Mouse (Mus musculus) limb, embryonic 15.5 days (tissue): Measurements from ENCODE around the gene Nebl. TPM values are rescaled to one million over a fixed set of nuclear protein-coding genes. Genes with fewer than 3 reads are reported as not detected.

ENCODE experiments used
- ATAC-seq: fragments of 200-750 bp; cut with Nextera tagmentation; 2 replicates; pipeline ENCODE4 v1.8.0; 2017; ENCODE audit warnings: low read depth, moderate TSS enrichment; ENCODE audit not compliant: insufficient number of reproducible peaks, low FRiP score, low TSS enrichment
- H3K27ac ChIP-seq: fragments of 300-500 bp; sonication (generic); 2 replicates; pipeline ENCODE4 v1.5.1; 2015; ENCODE audit warnings: moderate library complexity, mild to moderate bottlenecking, inconsistent platforms
- H3K27me3 ChIP-seq: fragments of 300-500 bp; sonication (generic); 2 replicates; pipeline ENCODE4 v1.6.1; 2015; ENCODE audit warnings: inconsistent platforms
- H3K36me3 ChIP-seq: fragments of 300-500 bp; sonication (generic); 2 replicates; pipeline ENCODE4 v1.6.1; 2015; ENCODE audit warnings: inconsistent platforms
- H3K4me1 ChIP-seq: fragments of 300-500 bp; sonication (generic); 2 replicates; pipeline ENCODE4 v1.6.1; 2015; ENCODE audit warnings: inconsistent platforms
- H3K4me2 ChIP-seq: fragments of 300-500 bp; sonication (generic); 2 replicates; pipeline ENCODE4 v1.6.1; 2015; ENCODE audit warnings: mild to moderate bottlenecking, inconsistent platforms
- H3K4me3 ChIP-seq: fragments of 300-500 bp; sonication (generic); 2 replicates; pipeline ENCODE4 v1.5.1; 2015; ENCODE audit warnings: mild to moderate bottlenecking, inconsistent platforms
- H3K9ac ChIP-seq: fragments of 300-500 bp; sonication (generic); 2 replicates; pipeline ENCODE4 v1.6.1; 2015; ENCODE audit warnings: inconsistent platforms
- H3K9me3 ChIP-seq: fragments of 300-500 bp; sonication (generic); 2 replicates; pipeline ENCODE4 v1.6.1; 2016; ENCODE audit warnings: inconsistent platforms
- WGBS: fragments of 180-500 bp; shearing (Covaris S2); methylation state at CpG from one replicate; pipeline ENCODE4 v1.1.7; 2015; 5-methylcytosine and 5-hydroxymethylcytosine counted together
- polyA plus RNA-seq: library from polyadenylated mRNA; unstranded; fragments of >200 nt; fragmentation: Nextera tagmentation; extraction: Ambion mirVana; gene quantifications from 2 replicates; pipeline ENCODE4 v1.2.1, GENCODE M21; 2015

The Nebl gene
- polyA plus RNA-seq, 1 experiment from 2014 or later: 30.4 TPM

- Histone ChIP-seq H3K4me1 (peaks cover 5% of the 10 kb centered on the region), H3K27ac (no peak overlapping the region), H3K36me3 (no peaks in the 10 kb centered on the region), H3K9me3 (no peaks in the 10 kb centered on the region), H3K4me3 (no peak overlapping the region), H3K27me3 (no peaks in the 10 kb centered on the region), H3K9ac (no peak overlapping the region), H3K4me2 (no peak overlapping the region)
- ATAC-seq: no peak
- WGBS: 64% methylated on average over 5 of the region's 5 CpGs
Observed at GRCm38 (mm10) chr2:17525739-17526526, 205.3 kb downstream of the Nebl start.

- Histone ChIP-seq H3K9ac (no peak overlapping the region), H3K4me2 (no peak overlapping the region)
- WGBS: 48% methylated on average over 4 of the region's 4 CpGs
Observed at GRCm38 (mm10) chr2:17525211-17525610, 206.1 kb downstream of the Nebl start.

GRCm38 (mm10) chr2:17524205-17524978, 206.9 kb downstream of the Nebl start:
- no peak overlapping the region for H3K9ac ChIP-seq
- no peaks in the 10 kb centered on the region for H3K36me3 ChIP-seq
- no peak for ATAC-seq
- no peaks in the 10 kb centered on the region for H3K27me3 ChIP-seq
- H3K4me2 ChIP-seq: no peak overlapping the region
- WGBS: 25% methylated on average over 10 of the region's 10 CpGs
- H3K4me3 ChIP-seq: no peak overlapping the region
- H3K27ac ChIP-seq: no peak overlapping the region
- peaks cover 5% of the 10 kb centered on the region for H3K4me1 ChIP-seq
- no peaks in the 10 kb centered on the region for H3K9me3 ChIP-seq

More at GRCm38 (mm10) chr2:17525211-17525610, 206.1 kb downstream of the Nebl start:
- no peak for ATAC-seq
- Histone ChIP-seq H3K4me1 (peaks cover 5% of the 10 kb centered on the region), H3K27ac (no peak overlapping the region), H3K4me3 (no peak overlapping the region), H3K27me3 (no peaks in the 10 kb centered on the region), H3K36me3 (no peaks in the 10 kb centered on the region), H3K9me3 (no peaks in the 10 kb centered on the region)

GRCm38 (mm10) chr2:17523791-17524190, 207.5 kb downstream of the Nebl start:
- H3K4me2 ChIP-seq: no peak overlapping the region
- H3K27me3 ChIP-seq: no peaks in the 10 kb centered on the region
- 29% methylated on average over 4 of the region's 4 CpGs for WGBS
- no peaks in the 10 kb centered on the region for H3K9me3 ChIP-seq
- peaks cover 5% of the 10 kb centered on the region for H3K4me1 ChIP-seq
- no peaks in the 10 kb centered on the region for H3K36me3 ChIP-seq
- H3K9ac ChIP-seq: no peak overlapping the region
- H3K4me3 ChIP-seq: no peak overlapping the region
- no peak for ATAC-seq
- no peak overlapping the region for H3K27ac ChIP-seq

GRCm38 (mm10) chr2:17515686-17516085, 215.6 kb downstream of the Nebl start:
- Histone ChIP-seq H3K27ac (no peak overlapping the region), H3K9ac (no peak overlapping the region), H3K9me3 (no peaks in the 10 kb centered on the region), H3K4me1 (no peaks in the 10 kb centered on the region), H3K36me3 (no peaks in the 10 kb centered on the region), H3K4me3 (no peak overlapping the region), H3K27me3 (no peaks in the 10 kb centered on the region), H3K4me2 (no peak overlapping the region)
- ATAC-seq: no peak
- 79% methylated on average over 2 of the region's 2 CpGs for WGBS

- Histone ChIP-seq H3K4me2 (0 out of 2 replicates have a peak overlapping the region, but pooled peaks have one; percentile 12), H3K36me3 (no peaks in the 10 kb centered on the region), H3K27me3 (no peaks in the 10 kb centered on the region), H3K9ac (no peak overlapping the region), H3K27ac (no peak overlapping the region), H3K9me3 (no peaks in the 10 kb centered on the region), H3K4me3 (no peak overlapping the region), H3K4me1 (no peaks in the 10 kb centered on the region)
- no peak for ATAC-seq
- 41% methylated on average over 12 of the region's 12 CpGs for WGBS
Observed at GRCm38 (mm10) chr2:17514765-17515164, 216.5 kb downstream of the Nebl start.

GRCm38 (mm10) chr2:17509942-17510341, 221.3 kb downstream of the Nebl start:
- 30% methylated on average over 1 of the region's 1 CpGs for WGBS
- Histone ChIP-seq H3K4me1 (no peaks in the 10 kb centered on the region), H3K4me2 (no peak overlapping the region), H3K36me3 (no peaks in the 10 kb centered on the region), H3K27ac (no peak overlapping the region), H3K9ac (no peak overlapping the region), H3K27me3 (no peaks in the 10 kb centered on the region), H3K4me3 (no peak overlapping the region), H3K9me3 (no peaks in the 10 kb centered on the region)
- no peak for ATAC-seq

- no peak for ATAC-seq
- Histone ChIP-seq H3K27ac (no peak overlapping the region), H3K27me3 (no peaks in the 10 kb centered on the region), H3K36me3 (no peaks in the 10 kb centered on the region), H3K4me2 (no peak overlapping the region), H3K4me1 (no peaks in the 10 kb centered on the region), H3K4me3 (no peak overlapping the region), H3K9ac (no peak overlapping the region), H3K9me3 (no peaks in the 10 kb centered on the region)
- WGBS: 85% methylated on average over 2 of the region's 2 CpGs
Observed at GRCm38 (mm10) chr2:17507362-17507761, 223.9 kb downstream of the Nebl start.

- Histone ChIP-seq H3K36me3 (no peaks in the 10 kb centered on the region), H3K4me2 (no peak overlapping the region), H3K27me3 (no peaks in the 10 kb centered on the region), H3K9me3 (no peaks in the 10 kb centered on the region), H3K9ac (no peak overlapping the region), H3K27ac (no peak overlapping the region), H3K4me3 (no peak overlapping the region), H3K4me1 (no peaks in the 10 kb centered on the region)
- ATAC-seq: no peak
- 77% methylated on average over 6 of the region's 6 CpGs for WGBS
Observed at GRCm38 (mm10) chr2:17504115-17504774, 227.0 kb downstream of the Nebl start.

- Histone ChIP-seq H3K4me1 (no peaks in the 10 kb centered on the region), H3K4me2 (no peak overlapping the region), H3K27ac (no peak overlapping the region), H3K36me3 (no peaks in the 10 kb centered on the region), H3K9me3 (no peaks in the 10 kb centered on the region), H3K27me3 (no peaks in the 10 kb centered on the region), H3K4me3 (no peak overlapping the region), H3K9ac (no peak overlapping the region)
- ATAC-seq: no peak
- WGBS: 84% methylated on average over 3 of the region's 3 CpGs
Observed at GRCm38 (mm10) chr2:17501075-17501474, 230.2 kb downstream of the Nebl start.

- H3K27me3 ChIP-seq: no peaks in the 10 kb centered on the region
- H3K9me3 ChIP-seq: no peaks in the 10 kb centered on the region
- H3K36me3 ChIP-seq: no peaks in the 10 kb centered on the region
- H3K4me2 ChIP-seq: no peak overlapping the region
- H3K27ac ChIP-seq: no peak overlapping the region
- H3K9ac ChIP-seq: no peak overlapping the region
- 31% methylated on average over 6 of the region's 6 CpGs for WGBS
- ATAC-seq: no peak
- H3K4me1 ChIP-seq: no peaks in the 10 kb centered on the region
- no peak overlapping the region for H3K4me3 ChIP-seq
Observed at GRCm38 (mm10) chr2:17465517-17466174, 265.6 kb downstream of the Nebl start.
